9 mouse cellular contexts compared by ENCODE assay signal in the genomic region with DNA sequence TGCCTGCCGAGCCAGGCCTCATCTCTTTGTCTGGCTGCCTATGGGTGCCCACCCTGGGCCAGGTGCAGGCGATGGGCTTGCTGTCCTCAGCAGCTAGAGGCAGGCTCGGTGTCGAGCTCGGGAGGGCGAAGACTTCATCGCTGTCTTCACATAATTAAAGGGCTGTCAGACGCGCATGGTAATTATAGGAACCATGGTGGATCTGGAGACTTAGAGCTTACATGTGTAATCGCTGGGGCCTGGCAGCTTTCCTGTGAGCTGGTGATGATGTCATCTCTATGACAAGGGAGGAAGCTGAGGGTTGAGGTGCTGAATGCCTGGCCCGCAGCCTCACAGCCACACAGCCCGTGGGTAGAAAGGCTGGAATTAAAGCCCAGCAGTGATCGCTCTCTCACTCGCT. TPM values are rescaled to one million over a fixed set of nuclear protein-coding genes. Genes with fewer than 3 reads are reported as not detected.
DNase-seq lines count a peak whose midpoint lies in the region; ATAC-seq and TF ChIP-seq lines count a peak whose summit lies in the region.
"Had no signal": no experiment of that assay in that cellular context is flagged by ENCODE, and none has a peak within 500 bp of the region (broad histone marks: within the 10 kb centered on the region; RNA-seq: fewer than 3 reads in every experiment).

No protein-coding gene starts in this region.

- no peak for TF ChIP-seq CTCF in heart, postnatal 0 days (IDR thresholded peaks at IDR 0.05; ENCODE audit: low read depth)

- peaks cover 24% of the 10 kb centered on the region for H3K4me1 ChIP-seq in heart, postnatal 0 days (ENCODE audit: control insufficient read depth, insufficient read depth)
- H3K4me1 ChIP-seq in limb, embryonic 14.5 days (ENCODE audit: control insufficient read depth, insufficient read depth, low read length) = peaks cover 17% of the 10 kb centered on the region
- peaks cover 4% of the 10 kb centered on the region for H3K4me1 ChIP-seq in intestine, embryonic 16.5 days (ENCODE audit: control insufficient read depth, insufficient read depth, low read length)

- peak; percentile 68 for DNase-seq in CD4-positive helper T cell, adult 2 months (ENCODE audit: low read depth, low spot score)
- DNase-seq in brain, adult 2 months (ENCODE audit: low read depth, low spot score) = peak; percentile 91
- peak; percentile 42 for DNase-seq in heart, postnatal 0 days (ENCODE audit: low spot score)
- peak; percentile 22 for DNase-seq in limb, embryonic 14.5 days (ENCODE audit: low spot score)
- DNase-seq in right cerebral cortex, postnatal 4 days = peak; percentile 58
- DNase-seq in thymus, postnatal 14 days = no peak
- no peak for DNase-seq in adipocyte (ENCODE audit: low spot score)

- no peak overlapping the region for H3K4me2 ChIP-seq in heart, postnatal 0 days (ENCODE audit: low read depth, low read length)
- H3K4me2 ChIP-seq in limb, embryonic 14.5 days (replicated peaks; ENCODE audit: low read depth, low read length, severe bottlenecking) = no peak overlapping the region
- H3K4me2 ChIP-seq in intestine, embryonic 16.5 days (ENCODE audit: low read depth, low read length) = no peak overlapping the region
- H3K4me2 ChIP-seq: limb, embryonic 15.5 days had no signal

- H3K9ac ChIP-seq in heart, postnatal 0 days (replicated peaks; ENCODE audit: low read depth, low read length) = no peak overlapping the region
- no peak overlapping the region for H3K9ac ChIP-seq in limb, embryonic 14.5 days (ENCODE audit: low read depth, low read length, severe bottlenecking)
- no peak overlapping the region for H3K9ac ChIP-seq in intestine, embryonic 16.5 days (ENCODE audit: low read depth, low read length)
- H3K9ac ChIP-seq: limb, embryonic 15.5 days had no signal

- peak overlapping the region; percentile 49 for H3K27ac ChIP-seq in heart, postnatal 0 days (ENCODE audit: low read depth)
- H3K27ac ChIP-seq in limb, embryonic 14.5 days (replicated peaks; ENCODE audit: low read depth, low read length) = 0 out of 2 replicates have a peak overlapping the region, but pooled peaks have one; percentile 38
- no peak overlapping the region for H3K27ac ChIP-seq in intestine, embryonic 16.5 days (ENCODE audit: low read length)
- H3K27ac ChIP-seq: limb, embryonic 15.5 days had no signal

- peak; percentile 54 for ATAC-seq in heart, postnatal 0 days (ENCODE audit: insufficient read depth, low read depth)
- ATAC-seq in limb, embryonic 14.5 days (ENCODE audit: low FRiP score, low read depth) = 0 out of 2 replicates have a peak, but pooled peaks have one; percentile 42
- ATAC-seq in intestine, embryonic 16.5 days = no peak

- no peaks in the 10 kb centered on the region for H3K27me3 ChIP-seq in heart, postnatal 0 days (ENCODE audit: control insufficient read depth, insufficient read depth, low read length)
- H3K27me3 ChIP-seq in limb, embryonic 14.5 days (ENCODE audit: control insufficient read depth, insufficient read depth, low read length) = no peaks in the 10 kb centered on the region
- no peaks in the 10 kb centered on the region for H3K27me3 ChIP-seq in intestine, embryonic 16.5 days (replicated peaks; ENCODE audit: control insufficient read depth, insufficient read depth, low read length)
- H3K27me3 ChIP-seq: limb, embryonic 15.5 days had no signal

- TF ChIP-seq EP300 in heart, postnatal 0 days (IDR thresholded peaks at IDR 0.05; ENCODE audit: low read depth) = no peak

- 33% methylated on average over 14 of the region's 14 CpGs for WGBS in heart, postnatal 0 days
- WGBS in limb, embryonic 14.5 days = 52% methylated on average over 14 of the region's 14 CpGs
- 69% methylated on average over 14 of the region's 14 CpGs for WGBS in intestine, embryonic 16.5 days

- H3K4me3 ChIP-seq in heart, postnatal 0 days (ENCODE audit: low read depth, low read length) = no peak overlapping the region
- H3K4me3 ChIP-seq in limb, embryonic 14.5 days (replicated peaks; ENCODE audit: low read length) = no peak overlapping the region
- H3K4me3 ChIP-seq in intestine, embryonic 16.5 days (ENCODE audit: low read length) = no peak overlapping the region
- H3K4me3 ChIP-seq: limb, embryonic 15.5 days had no signal

- TF ChIP-seq POLR2A in limb, embryonic 14.5 days (IDR thresholded peaks at IDR 0.05; ENCODE audit: borderline replicate concordance, extremely low read depth, insufficient read depth, insufficient read length) = no peak

- H3K36me3 ChIP-seq in heart, postnatal 0 days (replicated peaks; ENCODE audit: control insufficient read depth, insufficient read depth, low read length) = peaks cover 15% of the 10 kb centered on the region; the same call in 1 of the 2 replicates
- no peaks in the 10 kb centered on the region for H3K36me3 ChIP-seq in limb, embryonic 14.5 days (ENCODE audit: control insufficient read depth, insufficient read depth, low read length)
- no peaks in the 10 kb centered on the region for H3K36me3 ChIP-seq in intestine, embryonic 16.5 days (ENCODE audit: control insufficient read depth, insufficient read depth, low read length)
- H3K36me3 ChIP-seq: limb, embryonic 15.5 days had no signal

- no peaks in the 10 kb centered on the region for H3K9me3 ChIP-seq in heart, postnatal 0 days (replicated peaks; ENCODE audit: control insufficient read depth, low read length)
- no peaks in the 10 kb centered on the region for H3K9me3 ChIP-seq in limb, embryonic 14.5 days (ENCODE audit: control insufficient read depth, low read length)
- no peaks in the 10 kb centered on the region for H3K9me3 ChIP-seq in intestine, embryonic 16.5 days (ENCODE audit: control insufficient read depth, low read length)
- H3K9me3 ChIP-seq: limb, embryonic 15.5 days had no signal

RNA-seq across cellular contexts. Expression of a gene that starts 33.6 kb away (rescaled TPM):
- total RNA-seq in heart, postnatal 0 days (2014; rRNA removed; ENCODE audit: low replicate concordance) = 0.73 and 1.6 TPM in 2 replicates
- polyA plus RNA-seq in heart, postnatal 0 days (2015; fragmentation: Nextera tagmentation; extraction: Ambion mirVana) = 0.59 and 0.75 TPM in 2 replicates
- polyA plus RNA-seq in limb, embryonic 14.5 days (2012; rRNA removed) = 1.3 and 1.5 TPM in 2 replicates
- 1.5 and 1.8 TPM in 2 replicates for polyA plus RNA-seq in limb, embryonic 14.5 days (2014; fragmentation: Nextera tagmentation; extraction: Ambion mirVana)
- polyA plus RNA-seq in intestine, embryonic 16.5 days (2015; fragmentation: Nextera tagmentation; extraction: Ambion mirVana) = 0.15 and 0.17 TPM in 2 replicates

RNA-seq across cellular contexts. Expression of a gene that starts 51.0 kb away (rescaled TPM):
- 35.9 and 47.8 TPM in 2 replicates for total RNA-seq in heart, postnatal 0 days (2014; rRNA removed; ENCODE audit: low replicate concordance)
- polyA plus RNA-seq in heart, postnatal 0 days (2015; fragmentation: Nextera tagmentation; extraction: Ambion mirVana) = 24.4 and 28.9 TPM in 2 replicates
- 14.5 and 21.0 TPM in 2 replicates for polyA plus RNA-seq in limb, embryonic 14.5 days (2012; rRNA removed)
- 11.8 and 13.6 TPM in 2 replicates for polyA plus RNA-seq in limb, embryonic 14.5 days (2014; fragmentation: Nextera tagmentation; extraction: Ambion mirVana)
- 17.1 and 17.5 TPM in 2 replicates for polyA plus RNA-seq in intestine, embryonic 16.5 days (2015; fragmentation: Nextera tagmentation; extraction: Ambion mirVana)

RNA-seq across cellular contexts. Expression of a gene that starts 51.3 kb away (rescaled TPM):
- total RNA-seq in heart, postnatal 0 days (2014; rRNA removed; ENCODE audit: low replicate concordance) = 804 and 987 TPM in 2 replicates
- polyA plus RNA-seq in heart, postnatal 0 days (2015; fragmentation: Nextera tagmentation; extraction: Ambion mirVana) = 439 and 463 TPM in 2 replicates
- polyA plus RNA-seq in limb, embryonic 14.5 days (2012; rRNA removed) = 1,060 and 1,221 TPM in 2 replicates
- 903 and 945 TPM in 2 replicates for polyA plus RNA-seq in limb, embryonic 14.5 days (2014; fragmentation: Nextera tagmentation; extraction: Ambion mirVana)
- 775 and 816 TPM in 2 replicates for polyA plus RNA-seq in intestine, embryonic 16.5 days (2015; fragmentation: Nextera tagmentation; extraction: Ambion mirVana)

Comparison
In these comparisons a context has a peak if more than half of its experiments do, and no peak if none do; other contexts are left out.
1. DNase-seq: peak in CD4-positive helper T cell, adult 2 months (single experiment), brain, adult 2 months (single experiment), heart, postnatal 0 days (single experiment), limb, embryonic 14.5 days (single experiment) and right cerebral cortex, postnatal 4 days (single experiment); none in thymus, postnatal 14 days (single experiment) and adipocyte (single experiment).